Mouse (Mus musculus) spleen, postnatal 10 days (tissue): ENCODE measurements around the gene Hs3st3a1.

Source experiments
- DNase-seq, 2 experiments: peaks; one replicate each; pipeline ENCODE4 v3.0.0; 2021 to 2022; ENCODE audit warnings: low spot score in 2 of 2

Hs3st3a1 gene

DNA sequence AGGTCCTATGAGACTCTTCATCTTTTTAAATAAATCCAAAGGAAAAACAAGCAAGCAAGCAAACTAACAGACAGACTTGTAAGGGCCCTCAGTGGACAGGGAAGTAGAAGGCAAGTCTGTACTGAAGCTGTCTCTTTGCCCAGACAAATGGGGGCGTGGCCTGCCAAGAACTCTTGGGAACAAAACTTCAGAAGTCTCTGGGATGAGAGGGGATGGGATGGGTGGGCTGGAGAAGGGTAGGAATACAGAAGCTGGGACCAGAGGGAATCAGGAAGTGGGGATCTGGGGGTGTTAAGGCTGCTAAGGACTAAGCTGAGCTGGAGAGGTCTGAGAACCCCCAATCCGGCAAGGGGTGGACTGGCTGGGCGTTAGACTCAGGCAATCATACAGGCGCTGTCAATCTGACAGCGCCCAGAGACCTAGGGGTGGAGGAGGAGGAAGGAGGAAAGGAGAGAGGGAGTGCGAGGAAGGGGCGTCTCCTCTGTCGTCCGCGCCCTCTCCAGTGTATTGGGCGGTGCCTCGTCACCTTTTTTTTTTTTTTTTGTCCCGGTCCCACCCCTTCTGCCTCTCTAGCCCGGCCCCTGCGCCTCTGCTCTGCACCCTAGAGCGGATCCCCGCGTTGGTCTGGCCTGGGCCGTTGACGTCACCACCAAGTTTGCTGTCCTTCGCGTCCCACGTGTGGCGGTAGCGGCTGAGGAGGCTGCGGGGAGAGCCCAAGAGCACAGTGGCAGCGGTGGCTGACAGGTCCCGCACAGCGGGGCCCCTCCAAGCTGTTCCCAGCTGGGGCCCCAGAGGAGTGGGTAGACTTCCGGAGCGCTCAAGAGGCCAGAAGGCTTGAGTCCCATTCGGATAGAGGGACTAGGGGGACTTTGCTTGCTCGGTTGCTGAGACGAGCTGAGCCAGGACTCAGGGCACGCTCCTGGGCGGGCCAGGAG, at the start of gene Hs3st3a1:
Hs3st3a1 (plus strand) TSS at position 722 of the 935 bp plus-strand sequence.
- DNase-seq, result peak; percentile 4 to 22

DNA sequence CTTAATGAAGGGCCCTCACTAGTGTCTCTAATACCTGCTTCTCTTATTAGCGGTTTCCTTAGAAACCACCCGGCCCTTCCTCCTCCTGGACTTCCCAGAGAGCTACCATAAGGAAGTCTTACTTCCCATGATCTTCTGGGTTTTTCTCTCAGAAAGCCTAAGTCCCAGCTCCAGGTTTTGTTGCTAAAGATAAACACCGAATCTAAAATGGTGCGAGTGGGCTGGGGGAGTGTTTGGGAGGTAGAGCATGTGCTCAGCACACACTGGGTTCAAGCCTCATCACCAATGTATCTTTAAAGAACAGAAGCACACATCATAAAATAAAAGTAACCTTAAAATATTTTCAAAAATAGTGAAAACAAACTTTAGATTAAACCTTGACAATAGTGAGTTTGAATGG, 48.8 kb upstream of the Hs3st3a1 start:
- no peak for DNase-seq

DNA sequence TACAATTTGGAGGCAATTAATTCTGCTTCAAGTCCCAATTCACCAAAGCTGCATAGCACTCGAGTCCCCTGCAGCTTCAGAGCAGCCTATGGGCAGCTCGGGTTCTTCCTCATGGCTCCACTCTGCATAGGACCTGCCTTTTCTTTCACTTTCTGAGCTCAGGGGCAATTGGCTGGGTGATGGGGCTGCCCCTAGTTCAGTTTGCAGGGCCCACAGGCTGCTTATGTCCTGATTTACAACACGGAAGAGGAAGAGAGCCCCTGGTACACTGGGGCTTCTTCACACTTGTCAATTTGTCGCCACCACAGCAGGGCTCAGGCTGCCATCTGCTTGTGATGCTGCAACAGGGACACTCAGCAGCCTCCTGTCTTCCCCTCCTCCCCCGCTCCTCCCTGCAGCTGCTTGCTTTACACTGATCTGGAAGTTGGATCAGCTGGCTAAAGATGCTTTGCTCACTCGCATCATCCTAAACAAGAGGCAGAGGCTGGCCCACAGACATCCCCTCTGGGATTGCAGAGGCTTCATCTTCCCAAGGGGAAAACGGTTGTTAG, 38.7 kb upstream of the Hs3st3a1 start:
- no peak for DNase-seq

DNA sequence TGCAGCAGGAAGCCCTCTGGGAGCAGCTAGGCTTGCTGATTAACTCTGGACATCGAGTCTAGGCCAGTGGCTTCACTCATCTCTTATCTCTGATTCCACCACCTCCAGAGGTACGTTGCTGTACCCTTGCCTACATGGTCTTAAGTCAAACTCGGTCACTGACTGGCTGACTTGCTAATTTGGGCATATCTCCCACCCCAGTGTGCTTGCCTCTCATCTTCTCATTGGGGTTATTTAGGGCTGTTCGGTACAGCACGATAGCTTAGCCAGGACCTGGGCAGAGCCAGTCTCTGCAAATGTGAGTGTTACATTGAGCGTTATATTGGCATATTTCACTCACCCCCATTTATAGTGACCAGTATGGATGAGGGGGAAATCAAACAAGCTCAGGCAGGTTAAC, 38.2 kb upstream of the Hs3st3a1 start:
- no peak for DNase-seq

DNA sequence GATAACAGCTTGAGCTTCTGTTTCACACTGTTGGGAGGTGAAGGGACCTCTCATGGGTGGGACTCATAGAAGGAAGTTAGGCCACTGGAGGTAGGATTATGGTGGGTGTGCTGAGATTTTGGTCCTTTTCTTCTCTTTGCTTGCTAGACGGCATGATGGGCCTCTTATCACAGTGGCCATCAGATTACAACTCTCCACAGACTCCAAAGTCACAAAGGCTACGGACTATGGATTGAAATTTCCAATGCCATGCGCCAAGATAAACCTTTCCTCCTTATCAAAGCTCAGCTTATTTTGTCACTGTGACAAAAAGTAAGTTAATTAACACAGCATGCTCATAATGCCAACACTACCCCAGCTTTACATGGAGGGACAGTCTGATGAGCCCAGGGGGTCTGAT, 37.5 kb upstream of the Hs3st3a1 start:
- DNase-seq, result no peak

DNA sequence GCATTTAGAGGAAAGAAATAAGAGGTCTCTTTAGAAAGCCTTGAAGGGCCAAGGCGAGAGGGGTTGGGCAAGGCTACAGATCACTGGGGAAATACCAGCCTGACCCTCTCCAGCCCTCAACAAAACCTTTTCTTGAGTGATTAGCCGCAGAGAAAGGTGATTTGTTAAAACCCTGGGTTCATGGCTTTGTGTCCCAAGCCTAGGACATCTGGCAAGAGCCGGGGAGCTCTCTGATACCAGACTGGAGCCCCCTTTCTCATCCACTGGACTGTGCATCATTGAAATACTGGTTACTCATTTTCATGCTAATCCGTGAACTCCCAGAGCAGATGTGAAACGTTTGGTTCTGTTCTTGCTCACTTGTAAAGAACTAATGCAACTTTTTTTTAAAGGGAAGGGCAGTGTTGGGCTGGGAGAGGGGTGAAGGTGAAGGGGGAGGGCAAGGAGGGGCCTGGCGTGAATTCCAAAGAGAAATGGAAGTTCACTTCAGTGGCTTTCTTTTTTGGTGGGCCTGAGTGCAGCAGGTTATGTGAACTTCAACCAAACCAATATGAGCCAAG, 34.5 kb upstream of the Hs3st3a1 start:
- DNase-seq, result no peak

DNA sequence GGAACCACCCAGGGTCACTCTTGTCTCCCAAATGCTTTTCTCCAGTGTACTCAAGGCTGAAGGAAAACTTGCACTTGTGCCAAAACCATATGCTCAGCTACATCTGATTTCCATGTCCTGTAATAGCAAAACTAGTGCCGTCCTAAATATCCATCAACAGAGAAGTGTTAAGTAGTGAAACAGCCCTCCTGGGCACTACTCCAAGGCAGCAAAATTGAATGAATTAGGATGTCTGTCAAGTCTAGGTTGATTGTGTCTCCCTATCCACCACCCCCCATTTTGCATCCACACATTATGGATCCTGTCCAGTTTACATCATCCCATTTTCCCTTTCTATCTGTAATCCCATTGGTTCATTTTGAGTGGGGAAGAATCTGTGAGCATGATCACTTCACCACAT, 16.2 kb upstream of the Hs3st3a1 start:
- DNase-seq, result no peak

DNA sequence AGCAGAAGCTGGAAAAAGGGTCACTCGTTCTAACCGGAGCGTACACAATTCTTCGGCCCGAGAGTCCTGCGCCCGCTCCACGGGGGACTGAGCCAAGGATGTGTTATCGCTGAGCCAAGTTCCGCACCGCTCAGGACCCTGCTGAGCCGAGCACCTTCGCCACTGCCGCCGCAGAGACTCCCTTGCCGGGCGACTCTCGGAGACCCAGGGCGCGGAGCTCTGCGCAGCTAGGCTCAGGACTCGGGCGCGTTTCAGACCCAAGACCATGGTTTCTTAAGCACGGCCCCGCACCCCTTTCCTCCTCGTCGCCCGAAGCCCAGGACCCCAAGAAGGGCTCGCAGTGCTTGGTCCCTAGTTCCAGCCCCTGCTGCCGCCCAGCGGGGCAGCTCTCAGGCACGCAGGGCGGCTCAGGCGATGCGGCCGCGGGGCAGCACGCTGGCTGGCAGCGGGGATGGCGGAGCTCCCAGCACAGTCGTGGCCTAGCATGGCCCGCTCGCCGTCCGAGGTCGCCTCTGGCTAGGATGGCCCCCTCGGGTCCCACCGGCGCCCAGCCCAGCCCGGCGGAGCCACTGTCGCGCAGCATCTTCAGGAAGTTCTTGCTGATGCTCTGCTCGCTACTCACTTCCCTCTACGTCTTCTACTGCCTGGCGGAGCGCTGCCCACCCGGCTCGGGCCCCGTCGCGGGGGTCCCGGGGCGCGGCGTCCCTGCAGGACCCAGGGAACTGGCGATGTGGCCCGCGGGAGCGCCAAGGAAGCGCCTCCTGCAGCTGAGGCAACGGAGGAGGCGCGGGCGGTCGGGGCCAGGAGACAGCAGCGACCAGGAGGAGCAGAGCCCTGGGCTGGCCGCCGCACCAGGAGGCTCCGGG, 647 bp downstream of the Hs3st3a1 start:
- peak; percentile 4 to 12 for DNase-seq

DNA sequence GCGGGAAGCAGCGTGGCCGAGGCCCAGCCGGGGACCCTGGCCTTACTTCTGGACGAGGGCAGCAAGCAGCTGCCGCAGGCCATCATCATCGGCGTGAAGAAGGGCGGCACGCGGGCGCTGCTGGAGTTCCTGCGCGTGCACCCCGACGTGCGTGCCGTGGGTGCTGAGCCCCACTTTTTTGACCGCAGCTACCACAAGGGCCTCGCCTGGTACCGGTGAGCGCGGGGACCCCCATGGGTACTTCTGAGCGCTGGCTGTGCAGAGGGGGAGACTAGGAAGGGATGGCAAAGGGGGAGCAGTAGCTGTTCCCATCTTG, 1.2 kb downstream of the Hs3st3a1 start, which contains the start of gene F930015N05Rik:
F930015N05Rik (minus strand) TSS at position 242 of the 316 bp plus-strand sequence.
- peak in 1 of 2 experiments; percentile 11 for DNase-seq

DNA sequence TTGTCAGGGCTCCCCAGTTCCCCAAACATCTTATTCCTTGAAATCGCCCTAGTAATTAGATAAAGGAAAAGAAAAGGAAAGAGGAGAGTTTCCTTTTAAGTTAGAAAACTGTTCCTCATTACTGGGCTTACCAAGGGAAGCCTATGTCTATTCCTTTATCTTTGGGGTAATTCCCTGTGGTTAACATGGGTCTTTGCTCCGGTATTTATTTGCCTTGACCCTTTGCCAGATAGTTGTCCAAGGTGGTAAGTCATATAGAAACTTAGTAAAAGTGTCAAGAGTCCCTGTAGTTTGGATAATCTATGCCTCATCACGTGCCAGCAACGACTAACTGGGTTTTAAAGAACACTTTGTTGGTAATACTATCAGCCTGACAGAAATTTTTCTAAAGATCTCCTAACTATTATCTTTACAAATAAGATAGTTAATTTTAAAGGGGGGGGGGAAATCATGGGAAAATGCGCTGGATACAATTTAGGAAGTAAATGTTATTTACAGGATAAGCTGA, 1.7 kb downstream of the Hs3st3a1 start:
- no peak for DNase-seq

DNA sequence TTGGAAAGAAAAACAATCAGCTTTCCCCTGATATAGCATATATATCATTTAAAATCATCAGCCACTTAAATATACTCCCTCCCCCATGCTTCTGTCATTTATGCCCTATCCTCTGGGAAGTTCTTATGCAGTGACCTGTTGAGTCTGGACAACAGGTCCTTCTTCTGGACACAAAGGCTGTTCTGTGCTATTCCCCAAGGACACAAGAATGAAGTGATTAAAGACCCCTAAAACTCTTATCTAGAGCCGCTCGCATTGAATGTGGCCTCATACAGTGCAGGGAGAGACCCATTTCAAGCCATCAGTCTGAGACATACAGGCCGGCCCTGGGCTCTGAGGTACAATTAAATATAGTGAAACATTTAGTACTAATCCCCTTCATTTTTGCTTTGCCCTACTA, 2.6 kb downstream of the Hs3st3a1 start:
- no peak for DNase-seq

DNA sequence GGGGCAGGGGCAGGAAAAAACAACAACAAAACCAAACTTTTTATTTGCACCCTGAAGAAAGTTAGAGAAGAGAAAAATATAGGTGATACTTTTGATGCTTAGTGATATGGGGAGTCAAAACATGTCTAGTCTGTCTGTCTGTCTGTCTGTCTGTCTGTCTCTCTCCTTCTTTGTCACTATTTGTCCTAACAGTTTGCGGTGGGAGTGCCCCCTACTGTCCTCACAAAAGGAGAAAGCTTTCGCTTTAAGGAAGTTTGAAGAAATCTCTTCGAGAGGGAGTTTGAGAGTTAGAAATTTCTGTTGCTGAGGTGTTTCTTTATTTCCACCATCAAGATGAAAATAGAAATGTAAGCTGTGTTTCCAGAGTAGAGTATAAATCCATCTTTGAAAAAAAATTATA, 3.8 kb downstream of the Hs3st3a1 start:
- no peak for DNase-seq

DNA sequence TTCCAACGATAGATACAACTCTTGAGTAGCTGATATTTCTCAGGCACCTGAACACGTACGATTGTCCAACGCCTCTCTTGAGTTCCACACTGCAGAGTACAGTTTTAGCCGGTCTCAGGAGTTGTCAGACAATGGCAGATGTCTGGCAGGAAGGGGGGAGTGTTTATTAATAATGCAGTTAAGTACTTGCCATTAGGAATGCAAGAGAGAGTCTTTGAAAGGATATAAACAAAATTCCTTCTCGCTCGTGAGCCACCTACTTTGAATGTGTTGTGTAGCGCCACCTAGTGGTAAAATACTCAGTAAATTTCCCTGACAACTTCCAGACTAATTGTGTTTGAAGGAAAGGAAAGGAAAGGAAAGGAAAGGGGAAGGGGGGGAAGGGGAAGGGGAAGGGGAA, 7.0 kb downstream of the Hs3st3a1 start:
- DNase-seq, result no peak

DNA sequence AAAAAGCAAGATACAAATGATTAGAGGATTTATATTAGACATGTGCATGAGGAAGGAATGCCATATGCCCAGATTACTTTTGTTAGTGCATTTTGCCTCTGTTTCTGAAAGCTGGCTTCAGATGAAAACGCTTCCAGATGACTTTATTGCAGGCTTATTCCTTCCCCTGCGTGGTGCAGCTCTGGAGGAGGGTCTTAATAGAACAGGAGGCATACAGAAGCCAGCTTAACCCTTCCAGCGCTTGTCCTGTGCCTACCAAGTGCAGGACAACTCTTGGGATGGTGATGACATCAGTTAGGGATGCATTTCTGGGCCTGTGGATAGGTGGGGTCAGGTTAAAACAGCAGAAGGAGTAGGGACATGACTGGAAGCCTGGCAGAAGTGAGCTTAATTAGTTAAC, 7.6 kb downstream of the Hs3st3a1 start:
- no peak for DNase-seq

DNA sequence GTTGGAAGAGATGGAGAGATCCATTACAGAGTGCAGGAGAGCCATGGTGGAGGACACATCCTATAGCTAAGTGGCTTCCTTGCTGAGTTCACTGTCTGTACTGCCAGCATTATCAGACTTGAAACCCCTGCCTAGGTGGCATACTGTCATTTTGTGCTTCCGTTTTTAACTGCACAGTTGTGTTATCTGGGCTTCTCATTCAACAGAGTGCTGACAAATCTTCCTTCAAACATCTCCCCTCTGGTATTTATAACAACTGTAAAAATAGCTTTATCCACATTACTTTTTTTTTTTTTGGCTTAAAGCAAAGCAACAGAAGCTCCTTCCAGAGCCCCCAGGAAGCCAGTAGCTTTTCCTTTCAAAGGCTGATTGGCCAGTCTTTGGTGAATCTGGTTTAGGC, 10.1 kb downstream of the Hs3st3a1 start:
- no peak for DNase-seq

DNA sequence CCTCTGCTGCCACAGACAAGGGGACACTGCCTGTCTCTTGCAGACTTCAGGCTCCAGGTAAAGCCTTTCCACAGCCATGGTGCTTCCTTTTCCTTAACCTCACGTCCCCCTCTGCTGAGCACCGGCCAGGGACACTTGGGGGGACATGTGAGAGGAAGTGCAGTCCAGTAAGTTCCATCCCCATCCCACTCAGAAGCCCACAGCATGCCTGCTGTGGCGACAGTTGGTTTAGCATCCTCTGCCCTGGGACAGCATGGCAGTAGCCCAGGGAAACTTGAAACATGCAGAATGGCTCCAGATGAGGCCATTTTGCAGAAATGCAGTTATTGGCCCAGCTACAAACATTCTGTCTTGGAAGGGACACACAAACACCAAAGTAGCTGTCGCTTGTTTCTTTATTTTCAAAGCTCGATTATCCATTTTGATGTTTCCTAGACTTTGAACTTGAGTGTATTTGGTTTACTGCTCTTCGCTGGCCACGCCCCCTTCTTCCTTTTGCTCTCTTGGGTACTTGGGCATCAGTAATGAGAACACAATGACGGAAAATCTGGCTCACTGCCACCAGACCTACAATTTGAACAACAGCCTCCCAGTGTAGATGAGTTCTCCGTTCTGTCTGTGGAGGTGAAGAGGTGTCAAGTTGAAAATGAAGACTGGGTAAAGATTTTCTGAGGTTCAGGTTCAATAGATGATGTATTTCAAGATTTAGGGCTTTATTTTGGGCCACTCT, 13.6 kb downstream of the Hs3st3a1 start:
- DNase-seq, result no peak

DNA sequence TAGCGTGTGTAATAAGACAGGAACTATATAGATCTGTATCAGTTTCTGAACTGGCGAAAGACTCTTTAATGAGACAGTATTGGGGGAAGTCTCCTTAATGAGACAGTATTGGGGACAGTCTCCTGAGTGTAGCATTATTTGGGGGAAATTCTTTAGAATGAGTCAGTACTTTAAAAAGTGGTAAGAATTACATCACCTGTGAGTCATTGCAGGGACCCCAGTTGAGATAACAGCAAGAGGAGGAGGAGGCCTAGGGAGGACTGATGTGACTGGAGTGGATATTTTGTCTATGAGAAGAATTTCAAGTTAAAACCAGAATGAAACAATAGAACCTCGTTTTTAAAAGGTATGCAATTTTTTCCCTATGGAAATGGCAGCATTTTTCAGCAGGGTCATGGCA, 26.6 kb downstream of the Hs3st3a1 start:
- DNase-seq, result no peak

DNA sequence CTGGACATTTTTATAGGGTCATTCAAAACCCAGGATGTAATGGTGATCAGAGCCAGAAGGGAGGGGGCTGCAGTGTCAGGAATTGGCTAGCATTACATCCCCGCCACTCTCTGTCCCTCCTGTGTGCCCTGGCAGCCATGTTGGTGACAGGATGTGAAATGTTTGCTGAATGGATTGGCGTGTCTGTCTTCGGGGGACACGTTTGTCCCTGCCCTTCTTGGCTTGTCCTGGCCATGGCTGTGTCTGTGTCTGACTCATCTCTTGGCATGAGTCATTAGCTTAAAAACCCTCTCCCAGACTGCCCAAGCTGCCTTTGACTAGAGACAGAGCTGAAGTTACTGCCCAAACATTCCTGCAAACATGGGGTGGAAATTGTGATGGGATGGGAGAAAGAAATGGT, 33.6 kb downstream of the Hs3st3a1 start:
- DNase-seq, result no peak

DNA sequence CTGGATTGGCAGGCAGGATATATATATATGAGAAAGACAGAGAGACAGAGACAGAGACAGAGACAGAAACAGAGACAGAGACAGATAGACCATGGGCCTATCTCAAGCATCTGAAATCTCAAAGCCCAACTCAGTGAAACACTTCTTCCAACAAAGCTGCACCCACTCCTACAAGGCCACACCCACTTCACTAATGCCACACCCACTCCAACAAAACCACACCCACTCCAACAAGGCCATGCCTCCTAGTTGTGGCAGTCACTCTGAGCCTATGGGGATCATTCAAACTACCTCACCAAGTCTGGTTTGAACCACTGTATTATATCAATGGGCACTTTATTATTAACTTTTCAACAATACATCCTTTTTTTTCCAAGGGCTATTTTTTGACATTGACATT, 35.6 kb downstream of the Hs3st3a1 start:
- DNase-seq, result no peak

DNA sequence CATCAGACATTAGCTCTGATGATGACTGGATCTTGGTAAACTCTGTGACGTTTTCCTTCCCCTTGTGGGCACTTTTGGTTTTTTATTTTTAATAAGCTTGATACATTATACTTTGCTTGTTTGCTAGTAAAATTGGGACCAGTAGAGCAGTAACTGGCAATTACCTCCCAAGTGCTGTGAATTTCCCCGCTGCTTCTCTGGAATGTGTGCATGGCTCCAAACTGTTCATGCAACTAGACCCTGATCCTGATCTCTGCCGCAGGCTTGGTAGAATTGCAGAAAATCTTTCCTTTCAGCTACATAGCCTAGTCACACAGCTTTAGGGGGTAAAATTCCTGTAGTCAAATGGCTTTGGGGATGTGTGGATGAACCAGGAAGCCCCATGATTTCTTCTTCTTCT, 38.5 kb downstream of the Hs3st3a1 start:
- DNase-seq, result no peak

DNA sequence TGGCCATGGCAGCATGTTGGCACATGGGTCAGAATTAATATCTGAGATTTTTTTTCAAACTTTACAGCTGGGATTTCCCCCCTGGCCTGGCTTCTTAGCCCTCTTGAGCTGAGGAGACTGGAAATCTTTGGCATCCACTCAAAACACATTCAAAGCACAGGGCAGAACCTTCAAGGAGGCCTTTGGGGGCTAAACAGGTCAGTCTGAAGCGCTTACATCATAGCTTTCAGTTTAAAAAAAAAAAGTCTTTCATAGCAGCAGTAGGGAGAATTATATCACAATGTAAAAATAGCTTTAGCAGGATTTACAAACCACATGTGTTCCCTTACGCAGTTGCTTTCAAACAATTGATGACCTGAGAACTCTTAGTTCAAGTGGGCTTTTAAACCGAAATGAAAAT, 46.3 kb downstream of the Hs3st3a1 start:
- no peak for DNase-seq
